Mouse (Mus musculus): Measurements from ENCODE around the gene 1700010I14Rik.

The 1700010I14Rik gene

GRCm38 (mm10) chr17:8988119-8988807 lies at the start of gene 1700010I14Rik:
1700010I14Rik (plus strand) TSS chr17:8988333.
- peak; percentile 88 for DNase-seq (ENCODE audit: low spot score)

DNA sequence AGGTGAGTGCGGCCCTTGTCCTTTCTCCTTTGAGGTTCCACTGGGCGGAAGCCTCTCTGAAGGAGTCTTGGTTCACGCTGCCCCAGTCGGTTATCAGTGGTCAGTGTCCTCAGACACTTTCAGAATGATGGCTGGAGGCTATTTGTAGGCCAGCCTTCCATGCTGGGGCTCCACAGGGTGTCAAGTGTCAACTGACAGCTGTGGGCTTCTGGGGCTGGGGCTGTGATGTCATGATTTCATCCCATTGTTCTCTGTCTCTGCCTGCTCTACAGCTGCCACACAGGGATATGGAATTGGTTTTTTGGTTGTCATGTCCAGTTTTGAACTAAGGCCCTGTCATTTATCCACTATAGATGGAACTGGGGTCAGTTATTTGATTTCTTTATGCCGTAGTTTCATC lies 36.5 kb upstream of the 1700010I14Rik start:
- DNase-seq (ENCODE audit: low spot score) = no peak

DNA sequence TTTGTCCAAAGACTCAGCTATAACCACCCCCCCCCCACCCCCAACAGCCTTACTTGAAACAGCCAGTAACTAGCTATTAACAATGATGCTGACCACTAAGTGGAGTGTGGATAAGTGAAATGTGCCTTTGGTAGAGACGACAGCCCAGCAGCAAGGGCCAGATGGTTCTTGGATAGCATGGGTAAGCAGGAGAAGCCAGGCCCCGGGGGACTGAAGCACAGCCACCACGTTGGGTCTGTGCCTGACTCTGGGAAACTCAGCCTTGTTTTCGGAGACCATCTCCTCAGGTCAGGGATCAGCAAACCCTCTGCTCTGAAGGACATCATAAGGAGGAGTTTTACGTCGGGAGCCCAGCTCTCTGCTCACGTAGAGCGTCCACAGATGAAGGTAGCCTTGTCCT lies 35.2 kb upstream of the 1700010I14Rik start:
- DNase-seq (ENCODE audit: low spot score) = no peak

DNA sequence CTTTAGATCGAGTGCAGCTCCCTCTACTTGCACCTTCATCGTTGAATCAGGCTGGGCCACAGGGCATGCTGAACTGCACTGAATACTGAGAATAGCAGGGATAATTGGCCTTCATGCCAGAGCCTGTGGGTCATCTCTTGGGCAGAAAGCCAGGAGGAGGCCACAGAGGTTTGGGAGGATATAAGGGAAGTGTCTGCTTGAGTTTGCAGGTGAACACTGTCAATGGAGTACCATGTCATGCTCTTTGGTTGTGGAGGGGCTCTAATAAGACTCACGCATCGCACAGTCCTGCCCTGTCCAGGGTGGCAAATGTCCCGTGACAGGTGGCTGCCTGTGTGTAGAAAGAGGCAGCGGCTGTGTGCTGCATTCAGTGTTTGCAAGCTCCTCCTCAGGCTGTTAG lies 30.0 kb upstream of the 1700010I14Rik start:
- no peak for DNase-seq (ENCODE audit: low spot score)

DNA sequence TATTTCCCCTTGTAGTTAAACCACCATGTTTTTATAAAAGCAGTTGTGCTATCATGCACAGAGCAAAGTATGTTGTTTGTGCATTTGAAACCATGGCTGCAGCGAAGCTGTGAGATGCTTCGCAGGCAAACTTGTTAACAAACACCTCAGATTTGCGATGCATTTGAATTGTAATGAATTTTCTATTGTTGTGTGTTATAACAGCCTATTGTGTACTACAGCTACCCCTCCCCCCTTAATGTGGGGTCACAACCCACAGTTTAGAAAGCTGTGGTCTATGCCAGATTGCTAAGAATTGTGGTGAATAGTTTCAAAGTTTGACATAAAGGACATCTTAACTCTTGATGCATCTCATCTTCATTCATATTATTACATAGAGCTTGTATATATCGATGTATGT lies 27.7 kb upstream of the 1700010I14Rik start:
- DNase-seq (ENCODE audit: low spot score) = no peak

- DNase-seq (ENCODE audit: low spot score) = no peak
Observed at GRCm38 (mm10) chr17:8961097-8961496, 27.0 kb upstream of the 1700010I14Rik start.

DNA sequence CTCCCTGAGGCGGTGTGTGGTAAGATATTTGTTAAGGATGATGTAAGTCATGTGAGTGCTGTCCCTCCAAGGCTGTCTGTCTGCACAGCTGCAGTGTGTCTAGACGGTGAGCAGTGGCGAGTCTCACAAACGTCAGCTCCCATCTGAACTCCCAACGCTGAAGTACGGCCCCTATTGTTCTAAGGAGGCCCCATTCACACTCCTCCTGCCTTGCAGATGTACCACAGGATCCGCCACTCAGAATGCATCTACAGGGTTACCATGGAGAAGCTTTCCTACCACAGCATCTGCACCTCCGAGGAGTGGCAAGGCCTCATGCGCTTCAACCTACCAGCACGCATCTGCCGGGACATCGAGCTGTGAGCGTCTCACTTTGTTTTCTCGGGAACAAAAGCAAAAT lies 26.5 kb upstream of the 1700010I14Rik start:
- DNase-seq (ENCODE audit: low spot score) = no peak

GRCm38 (mm10) chr17:8965177-8965576 lies 23.0 kb upstream of the 1700010I14Rik start:
- no peak for DNase-seq (ENCODE audit: low spot score)

DNA sequence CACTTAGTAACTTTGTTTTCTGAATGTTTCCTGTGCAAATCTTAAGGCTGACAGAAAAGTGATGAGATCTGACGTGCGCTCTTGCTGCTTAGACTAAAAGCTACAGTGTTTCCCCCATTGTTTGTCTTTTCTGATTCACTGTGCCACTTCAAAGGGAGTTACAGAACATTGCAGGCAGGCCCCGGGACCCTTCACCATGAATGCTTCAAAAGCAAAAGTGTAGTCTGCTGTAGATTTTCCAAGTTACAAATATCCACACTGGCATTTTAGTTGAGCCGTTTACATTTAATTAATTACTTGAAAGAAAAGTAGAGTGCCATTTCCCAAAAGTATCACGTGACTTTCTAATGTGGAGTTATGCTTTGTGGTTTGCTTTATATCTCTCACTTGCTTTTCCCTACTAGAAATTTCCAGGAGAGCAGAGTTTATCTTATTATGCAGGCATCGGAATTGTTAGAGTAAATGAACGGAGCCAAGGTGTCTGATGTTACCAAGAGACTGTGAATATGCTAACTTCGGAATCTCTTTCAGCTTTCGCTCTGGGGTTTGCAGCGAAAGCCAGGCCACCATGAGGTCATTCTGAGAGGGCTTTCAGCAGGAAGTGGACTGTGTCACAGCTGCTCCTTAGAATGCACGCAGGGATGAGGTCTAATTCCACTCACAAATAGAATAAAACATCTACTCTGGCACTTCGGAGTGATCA lies 15.8 kb upstream of the 1700010I14Rik start:
- no peak for DNase-seq (ENCODE audit: low spot score)

DNA sequence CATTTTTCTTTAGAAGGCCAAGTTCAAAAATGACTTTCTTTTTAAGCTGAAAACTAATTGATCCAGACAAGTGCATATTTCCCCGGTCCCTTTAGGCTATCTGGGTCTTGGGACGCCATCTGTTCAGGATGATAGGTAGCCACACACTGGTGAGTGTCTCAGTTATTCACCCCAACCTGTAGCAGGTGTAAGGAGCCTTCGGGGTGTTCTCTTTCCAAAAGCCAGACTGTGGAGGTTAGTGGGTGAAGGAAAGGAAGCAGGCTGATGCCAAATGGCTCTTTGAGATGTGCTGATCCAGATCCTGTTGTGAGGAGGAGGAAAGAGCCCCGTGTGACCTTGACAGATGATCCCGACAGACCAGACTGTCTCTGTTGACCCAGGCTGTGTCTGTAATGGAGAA lies 14.8 kb upstream of the 1700010I14Rik start:
- DNase-seq (ENCODE audit: low spot score) = no peak

GRCm38 (mm10) chr17:8974423-8974822 lies 13.7 kb upstream of the 1700010I14Rik start:
- DNase-seq (ENCODE audit: low spot score) = no peak

DNA sequence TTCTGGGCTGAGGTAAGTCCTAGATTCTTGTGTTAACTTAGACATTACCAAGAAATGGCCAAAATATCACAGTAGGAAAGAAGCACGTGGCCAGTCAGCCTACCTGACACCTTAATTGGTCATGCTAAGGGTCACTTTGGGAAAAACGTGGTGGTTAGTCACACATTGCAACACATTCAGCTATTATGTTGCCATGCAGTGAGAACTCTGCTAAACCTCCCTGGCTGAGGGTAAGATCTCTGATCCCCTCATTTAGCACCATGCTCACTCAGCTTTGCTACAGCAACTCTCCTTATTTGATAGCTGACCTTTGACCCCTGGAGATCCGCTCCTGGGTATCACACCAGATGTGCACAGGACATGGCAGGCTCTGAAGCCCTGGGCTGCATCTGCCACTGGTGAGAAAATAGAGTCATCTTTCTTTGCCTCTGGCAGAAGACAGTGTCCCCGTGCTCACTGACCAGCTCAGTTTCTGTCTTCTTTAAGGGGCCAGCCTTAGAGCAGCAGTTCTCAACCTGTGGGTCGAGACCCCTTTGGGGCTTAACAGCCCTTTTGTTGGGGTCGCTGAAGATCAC lies 13.2 kb upstream of the 1700010I14Rik start:
- no peak for DNase-seq (ENCODE audit: low spot score)

DNA sequence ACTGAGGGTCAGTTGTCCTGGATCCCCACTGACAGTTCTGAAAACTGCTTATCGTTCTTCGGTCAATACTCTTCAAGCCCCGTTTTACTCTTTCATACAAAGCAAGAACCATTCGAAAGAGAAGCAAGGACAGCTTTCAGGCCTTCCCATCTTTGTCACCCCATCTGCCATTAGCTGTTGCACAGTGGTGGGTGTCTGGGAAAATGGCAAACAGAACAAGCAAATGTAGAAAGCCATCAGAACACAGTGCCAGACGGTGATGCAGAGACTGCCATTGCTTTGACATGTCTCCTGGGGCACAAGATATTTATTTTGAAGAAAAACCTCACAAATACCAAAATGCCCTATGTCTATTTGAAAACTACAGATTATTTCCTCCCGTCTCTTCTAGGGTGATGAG lies 11.4 kb upstream of the 1700010I14Rik start:
- no peak for DNase-seq (ENCODE audit: low spot score)

DNA sequence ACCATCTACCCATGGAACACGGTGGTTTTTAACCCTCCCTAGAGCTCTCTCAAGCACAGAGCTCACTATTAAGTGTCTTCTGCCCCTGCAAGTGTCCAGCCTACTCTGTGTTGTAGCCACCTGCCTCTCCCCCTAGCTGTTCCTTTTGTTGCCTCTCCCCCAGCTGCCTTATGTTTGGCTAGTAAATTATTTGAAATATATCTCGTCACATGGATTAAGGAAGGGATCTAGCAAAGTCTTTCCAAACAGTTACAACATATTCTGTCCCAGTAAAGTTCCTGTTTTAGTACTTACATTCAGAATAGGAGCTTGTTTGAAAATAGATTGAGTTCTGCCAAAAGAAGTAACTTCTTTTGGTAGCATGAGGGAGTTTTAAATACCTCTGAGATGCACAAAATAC lies 10.9 kb upstream of the 1700010I14Rik start:
- DNase-seq (ENCODE audit: low spot score) = no peak

DNA sequence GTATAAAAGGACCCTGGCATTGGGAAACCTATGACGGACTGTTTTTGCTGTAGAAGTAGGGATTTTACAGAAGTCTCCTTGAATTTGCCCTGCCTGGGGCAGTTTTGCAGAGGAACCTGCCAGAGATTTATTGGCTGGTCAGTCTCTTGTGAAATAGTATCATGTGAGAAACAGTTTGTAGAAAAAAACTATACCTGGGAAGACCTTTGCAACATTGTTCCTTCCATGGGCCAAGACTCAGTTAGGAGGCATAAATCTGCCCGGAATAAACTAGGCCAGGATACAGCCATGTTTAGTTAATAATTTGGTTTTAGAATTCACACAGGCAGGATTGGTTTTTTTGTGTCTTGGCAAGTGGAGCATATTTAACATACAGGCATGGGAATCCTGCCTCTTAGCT lies 4.6 kb upstream of the 1700010I14Rik start:
- no peak for DNase-seq (ENCODE audit: low spot score)

DNA sequence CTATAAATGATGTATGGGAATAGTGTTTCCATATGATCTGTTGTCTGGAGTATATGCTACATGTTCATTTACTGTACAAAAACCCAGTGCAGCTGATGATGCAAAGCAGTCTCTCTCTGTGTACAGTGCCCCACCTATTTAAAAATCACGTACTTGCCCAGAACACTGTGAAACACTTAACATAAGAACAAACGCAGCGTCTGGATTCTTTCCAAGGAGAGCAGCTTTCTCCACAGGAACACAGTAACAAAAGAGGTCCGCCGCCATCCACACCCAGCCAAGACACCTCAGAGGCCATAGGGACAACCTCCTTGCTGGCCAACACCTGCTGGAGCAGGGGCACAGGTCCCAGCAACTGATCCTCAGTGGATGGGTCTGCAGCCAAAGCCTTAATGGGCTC lies 2.4 kb upstream of the 1700010I14Rik start:
- DNase-seq (ENCODE audit: low spot score) = no peak

DNA sequence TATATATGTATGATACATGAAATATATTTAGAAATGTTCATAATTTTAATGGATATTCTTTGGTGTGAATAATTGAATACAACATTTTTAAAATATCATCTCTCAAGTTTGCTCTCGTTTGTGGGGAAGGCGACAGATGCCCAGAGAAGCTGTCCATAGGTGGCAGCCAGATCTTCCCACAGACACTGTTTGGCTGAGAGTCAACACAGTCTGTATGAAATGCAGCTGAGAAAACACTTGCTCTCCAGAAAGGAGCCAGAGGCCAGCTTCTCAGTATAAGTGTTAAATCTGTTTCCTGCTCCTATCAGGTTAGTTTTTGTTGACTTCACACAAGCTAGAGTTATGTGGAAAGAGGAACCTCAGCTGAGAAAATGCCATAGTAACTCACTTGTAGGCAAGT lies 1.6 kb upstream of the 1700010I14Rik start:
- no peak for DNase-seq (ENCODE audit: low spot score)

- no peak for DNase-seq (ENCODE audit: low spot score)
Observed at GRCm38 (mm10) chr17:8987369-8987768, 764 bp upstream of the 1700010I14Rik start.

GRCm38 (mm10) chr17:8991160-8991559 lies 3.0 kb downstream of the 1700010I14Rik start:
- DNase-seq (ENCODE audit: low spot score) = no peak

GRCm38 (mm10) chr17:8995344-8995743 lies 7.2 kb downstream of the 1700010I14Rik start:
- DNase-seq (ENCODE audit: low spot score) = no peak

DNA sequence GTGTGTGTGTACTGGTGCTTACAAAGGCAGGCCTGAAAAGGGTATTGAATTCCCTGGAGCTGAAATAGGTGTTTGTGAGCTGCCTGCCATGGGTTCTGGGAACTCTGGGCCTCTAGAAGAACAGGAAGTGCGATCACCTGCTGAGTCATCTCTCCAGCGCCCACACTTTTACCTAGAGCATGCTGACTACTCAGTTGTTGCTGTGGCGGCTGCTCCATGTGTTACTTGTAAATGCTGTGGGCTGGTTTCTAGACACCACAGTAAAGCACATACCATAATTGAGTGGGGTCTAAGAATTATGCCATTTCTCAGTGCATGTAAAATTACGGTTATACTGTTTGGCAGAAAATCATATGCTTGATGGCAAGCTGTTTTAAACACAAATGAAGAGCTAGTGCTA lies 14.3 kb downstream of the 1700010I14Rik start:
- DNase-seq (ENCODE audit: low spot score) = no peak

DNA sequence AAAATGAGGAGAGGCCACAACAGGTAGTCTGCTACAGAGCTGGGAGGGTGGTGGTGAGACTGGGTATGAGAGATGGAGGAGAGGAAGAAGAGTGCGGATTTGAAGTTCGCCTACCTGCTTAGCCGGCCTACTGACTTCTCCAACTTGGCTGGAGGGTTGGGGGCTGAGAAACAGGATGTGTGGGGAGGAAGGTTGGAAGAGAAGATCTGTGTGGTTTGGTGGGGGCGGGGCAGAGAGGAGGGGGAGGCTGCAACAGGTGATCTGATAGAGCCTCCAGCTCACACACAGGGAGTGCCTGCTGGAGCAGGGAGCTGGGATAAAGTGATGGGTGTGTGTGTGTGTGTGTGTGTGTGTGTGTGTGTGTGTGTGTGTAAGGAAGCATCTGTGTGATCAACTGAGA lies 16.4 kb downstream of the 1700010I14Rik start:
- no peak for DNase-seq (ENCODE audit: low spot score)

- DNase-seq (ENCODE audit: low spot score) = no peak
Observed at GRCm38 (mm10) chr17:9023198-9023942, 35.2 kb downstream of the 1700010I14Rik start.
